Mouse (Mus musculus) kidney, adult 2 months (tissue): ENCODE measurements around the gene Dlx3. TPM values are rescaled to one million over a fixed set of nuclear protein-coding genes. Genes with fewer than 3 reads are reported as not detected.
A peak's percentile ranks its signal among the peaks of the same experiment; 100 is the strongest.

Experiments
- DNase-seq: peaks from one replicate; pipeline ENCODE4 v3.0.0; 2021
- H3K27ac ChIP-seq: fragments of 200-500 bp; 2 replicates; pipeline ENCODE4 v1.5.1; 2012; ENCODE audit warnings: low read depth, low read length, control low read depth, inconsistent platforms; ENCODE audit not compliant: insufficient read depth
- H3K27me3 ChIP-seq: fragments of 200-500 bp; replicated peaks from 2 replicates; pipeline ENCODE4 v1.6.1; 2012; ENCODE audit warnings: mild to moderate bottlenecking, moderate library complexity, low read length, inconsistent platforms; ENCODE audit not compliant: control insufficient read depth, insufficient read depth
- H3K36me3 ChIP-seq: fragments of 200-500 bp; 2 replicates; pipeline ENCODE4 v1.6.1; 2012; ENCODE audit warnings: mild to moderate bottlenecking, moderate library complexity, low read length, inconsistent platforms; ENCODE audit not compliant: control insufficient read depth, insufficient read depth
- H3K4me1 ChIP-seq: fragments of 200-500 bp; 2 replicates; pipeline ENCODE4 v1.6.1; 2011; ENCODE audit warnings: low read length; ENCODE audit not compliant: control insufficient read depth, insufficient read depth
- H3K4me3 ChIP-seq: fragments of 200-500 bp; 2 replicates; pipeline ENCODE4 v1.5.1; 2011; ENCODE audit warnings: mild to moderate bottlenecking, low read depth, low read length, control low read depth; ENCODE audit not compliant: insufficient read depth
- CTCF ChIP-seq: fragments of 200-500 bp; conservative IDR thresholded peaks from 2 replicates; pipeline ENCODE4 v1.5.1; 2011; ENCODE audit warnings: low read depth, mild to moderate bottlenecking, control low read depth, low read length, moderate library complexity, mixed read lengths; ENCODE audit not compliant: insufficient read depth, insufficient read length
- POLR2A ChIP-seq: fragments of 200-500 bp; IDR thresholded peaks from one replicate; pipeline ENCODE4 v1.6.1; 2011; ENCODE audit warnings: low read depth, low read length, control low read depth
- WGBS: fragments of 180-500 bp; shearing (Covaris S2); methylation state at CpG from one replicate; pipeline ENCODE4 v1.1.7; 2018; 5-methylcytosine and 5-hydroxymethylcytosine counted together
- polyA plus RNA-seq: library from polyadenylated mRNA; depleted of rRNA; stranded (reverse); fragments of >200 nt; gene quantifications from 2 replicates; pipeline ENCODE4 v1.2.3, GENCODE M21; 2012

Dlx3 gene
- polyA plus RNA-seq, 1 experiment: 0.05 TPM

DNA sequence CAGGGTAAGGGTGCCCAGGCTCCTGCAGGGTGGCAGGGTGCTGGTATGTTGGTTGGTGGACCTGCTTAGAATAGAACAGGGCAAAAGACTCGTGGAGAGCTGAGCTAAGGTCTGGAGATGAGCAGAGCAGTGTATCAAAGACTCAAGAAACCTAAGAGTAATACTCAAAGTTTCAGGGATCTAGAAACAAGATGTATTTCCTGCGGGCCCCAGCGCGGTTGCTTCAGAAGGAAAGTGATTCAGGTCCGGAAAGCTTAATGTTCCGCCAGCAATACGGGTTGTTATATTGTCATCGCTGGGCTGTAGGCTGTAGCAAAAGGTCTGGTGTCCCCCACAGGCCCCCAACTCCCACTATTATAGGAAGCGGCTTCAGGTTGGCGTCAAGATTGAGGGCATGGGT lies 22.3 kb downstream of the Dlx3 start:
- peaks cover 13% of the 10 kb centered on the region for H3K27me3 ChIP-seq
- H3K4me1 ChIP-seq: 0 out of 2 replicates have a peak, but pooled peaks cover 3% of the 10 kb centered on the region
- H3K27ac ChIP-seq: no peak overlapping the region
- 20% methylated on average over 10 of the region's 10 CpGs for WGBS
- no peak for DNase-seq
- no peaks in the 10 kb centered on the region for H3K36me3 ChIP-seq
- no peak for TF ChIP-seq CTCF
- no peak for TF ChIP-seq POLR2A
- H3K4me3 ChIP-seq: no peak overlapping the region

DNA sequence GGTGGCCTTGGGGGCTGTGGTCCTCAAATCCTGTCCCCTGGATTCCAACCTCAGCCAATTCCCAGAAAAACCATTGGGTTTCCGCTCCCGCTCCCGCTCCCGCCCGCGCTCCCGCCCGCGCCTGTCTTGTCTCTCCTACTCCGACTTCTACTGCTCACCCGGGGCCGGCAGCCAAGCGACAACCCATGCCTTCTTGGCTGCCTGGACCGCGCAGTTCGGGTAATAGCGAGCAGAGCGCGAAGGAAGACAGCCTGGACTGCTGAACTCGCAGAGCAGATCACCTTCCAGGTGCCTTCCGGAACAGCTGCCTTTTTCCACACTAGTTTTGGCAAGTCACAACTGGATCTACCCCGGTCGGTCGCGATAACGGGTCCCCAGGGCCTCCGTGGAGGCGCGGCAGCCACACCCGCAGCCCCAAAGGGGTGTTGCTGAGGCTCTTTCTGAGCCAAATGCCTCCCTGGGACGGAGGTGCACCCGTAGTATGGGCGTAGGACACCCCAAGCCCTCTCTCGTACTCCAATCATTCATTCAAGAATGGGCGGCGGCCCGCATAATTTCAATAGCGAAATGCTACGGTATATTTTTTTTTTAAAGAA lies 23.2 kb downstream of the Dlx3 start:
- DNase-seq: peak; percentile 33
- H3K27me3 ChIP-seq: peaks cover 13% of the 10 kb centered on the region
- no peak overlapping the region for H3K4me3 ChIP-seq
- TF ChIP-seq POLR2A (no peak), CTCF (no peak)
- no peak overlapping the region for H3K27ac ChIP-seq
- H3K36me3 ChIP-seq: no peaks in the 10 kb centered on the region
- 4% methylated on average over 39 of the region's 39 CpGs for WGBS
- H3K4me1 ChIP-seq: 0 out of 2 replicates have a peak, but pooled peaks cover 3% of the 10 kb centered on the region

DNA sequence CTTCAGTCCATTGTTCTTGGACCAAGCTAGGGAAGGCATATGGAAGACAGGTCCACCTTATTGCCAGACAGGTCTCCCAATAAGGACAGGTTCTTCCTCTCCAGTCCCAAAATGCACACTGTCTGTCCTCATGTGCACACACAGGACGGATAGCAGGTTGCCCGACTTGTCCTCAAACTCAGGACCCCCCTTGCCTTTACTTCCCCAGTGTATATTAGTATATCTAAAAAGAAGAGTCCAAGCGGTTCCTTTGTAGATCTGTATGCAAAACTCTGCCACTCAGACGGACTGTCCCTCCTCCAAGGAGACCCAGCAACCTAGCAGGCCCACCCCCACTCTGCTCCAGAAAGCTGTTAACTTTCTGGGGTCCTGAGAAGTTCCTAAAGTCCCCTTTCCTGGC lies 23.7 kb downstream of the Dlx3 start:
- no peak overlapping the region for H3K4me3 ChIP-seq
- no peak overlapping the region for H3K27ac ChIP-seq
- H3K4me1 ChIP-seq: 0 out of 2 replicates have a peak, but pooled peaks cover 3% of the 10 kb centered on the region
- no peaks in the 10 kb centered on the region for H3K36me3 ChIP-seq
- no peak for TF ChIP-seq POLR2A
- no peak for TF ChIP-seq CTCF
- peaks cover 13% of the 10 kb centered on the region for H3K27me3 ChIP-seq
- no peak for DNase-seq
- WGBS: 27% methylated on average over 4 of the region's 4 CpGs

DNA sequence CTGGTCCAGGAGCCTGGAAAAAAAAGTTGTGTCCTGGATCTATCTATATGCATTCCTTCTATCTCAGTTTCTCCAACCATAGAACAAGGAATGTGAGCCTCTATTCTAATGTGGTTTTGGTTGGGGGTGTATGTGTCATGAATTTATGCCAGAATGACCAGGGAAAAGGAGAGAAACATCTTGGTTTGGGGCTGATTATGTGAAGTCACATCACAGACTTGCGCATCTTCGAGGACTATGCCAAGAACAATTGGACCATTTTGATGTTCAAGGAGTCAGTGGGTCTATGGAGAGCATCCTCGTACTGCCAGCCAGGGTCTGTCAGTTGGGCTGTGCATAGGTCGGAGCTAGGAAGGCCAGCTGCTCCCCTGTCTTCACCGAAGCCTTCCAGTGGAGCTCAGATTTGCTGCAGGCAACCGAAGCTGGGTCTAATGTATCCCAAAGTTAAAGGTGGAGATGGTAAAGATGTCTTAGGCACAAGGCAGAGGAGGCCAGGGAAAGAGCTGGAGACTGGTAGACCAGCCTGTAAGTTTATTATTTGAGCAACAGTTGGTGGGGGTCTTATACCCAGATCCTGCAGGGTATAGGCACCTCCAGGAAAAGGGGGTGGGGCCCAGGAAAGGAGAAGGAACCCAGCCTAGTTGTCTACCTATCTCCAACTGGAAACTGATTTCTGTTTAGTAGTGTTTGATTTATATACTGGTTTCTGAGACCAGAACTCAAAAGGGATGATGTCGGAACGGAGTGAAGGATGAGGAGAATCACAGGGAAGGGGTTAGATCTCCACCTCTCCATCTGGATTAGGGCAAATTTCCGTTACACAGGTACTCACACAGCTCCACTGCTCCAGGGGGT lies 24.4 kb downstream of the Dlx3 start:
- no peak for DNase-seq
- TF ChIP-seq POLR2A (no peak), CTCF (no peak)
- Histone ChIP-seq H3K4me3 (0 out of 2 replicates have a peak overlapping the region, but pooled peaks have one; percentile 27), H3K27me3 (peaks cover 13% of the 10 kb centered on the region), H3K27ac (no peak overlapping the region), H3K4me1 (0 out of 2 replicates have a peak, but pooled peaks cover 3% of the 10 kb centered on the region), H3K36me3 (no peaks in the 10 kb centered on the region)
- WGBS: 18% methylated on average over 9 of the region's 9 CpGs

DNA sequence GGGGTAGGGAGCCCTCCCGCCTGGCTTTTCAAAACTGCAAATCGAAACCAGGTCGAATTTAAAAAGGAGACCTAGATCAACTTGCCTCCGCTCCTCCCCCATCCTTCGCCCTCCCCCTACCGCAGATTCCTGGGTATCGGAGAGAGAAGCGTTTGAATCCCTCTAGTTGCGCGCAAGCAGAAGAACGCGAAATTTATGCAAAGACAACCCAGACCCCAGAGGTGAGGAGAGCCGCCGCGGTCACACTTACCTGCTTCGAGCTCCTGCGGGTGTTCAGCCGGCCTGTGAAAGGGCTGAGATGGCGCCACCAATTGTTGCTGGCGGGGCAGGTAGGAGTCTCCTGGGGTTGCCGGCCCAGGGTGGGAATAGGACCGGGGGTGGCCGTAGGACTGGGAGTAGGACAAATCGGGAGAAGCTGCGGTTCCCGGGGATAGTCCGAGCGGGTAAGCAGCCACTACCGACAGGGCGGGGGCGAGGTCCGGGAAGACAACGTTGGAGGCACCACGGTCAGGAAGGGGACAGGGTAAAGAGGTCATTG lies 25.1 kb downstream of the Dlx3 start:
- H3K27ac ChIP-seq: no peak overlapping the region
- 0 out of 2 replicates have a peak, but pooled peaks cover 3% of the 10 kb centered on the region for H3K4me1 ChIP-seq
- no peak for DNase-seq
- no peaks in the 10 kb centered on the region for H3K36me3 ChIP-seq
- peaks cover 18% of the 10 kb centered on the region for H3K27me3 ChIP-seq
- no peak for TF ChIP-seq CTCF
- WGBS: 3% methylated on average over 34 of the region's 34 CpGs
- H3K4me3 ChIP-seq: peak overlapping the region; percentile 27

DNA sequence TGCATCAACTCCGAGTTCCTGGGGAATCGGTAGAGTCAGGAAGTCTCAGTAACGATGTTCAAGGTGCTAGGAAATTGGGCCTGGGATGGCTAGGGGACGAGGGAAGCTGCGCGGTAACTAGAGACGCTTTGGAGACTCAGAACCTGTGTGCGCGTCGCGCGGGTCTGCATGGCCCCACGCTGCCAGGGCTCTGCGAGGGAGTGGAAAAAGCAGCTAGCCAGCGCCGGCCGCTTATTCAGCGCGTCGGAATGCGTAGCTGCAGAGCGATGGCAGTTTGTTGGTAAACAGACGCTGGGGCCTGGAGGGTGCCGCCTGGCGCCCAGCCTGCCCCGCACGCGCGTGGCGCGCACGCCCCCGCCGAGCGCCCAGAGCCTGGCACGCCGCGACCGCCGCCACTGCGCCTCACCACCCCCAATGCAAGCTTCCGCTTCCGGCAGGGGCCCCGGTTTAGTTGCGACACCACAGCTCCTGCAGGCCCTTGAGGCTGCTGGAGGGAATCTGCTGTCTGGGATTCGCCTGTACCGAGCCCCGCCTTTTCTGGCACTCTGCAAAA lies 26.0 kb downstream of the Dlx3 start, which contains the start of gene Dlx4:
Gene Dlx4 (minus strand): TSS at position 413 of the 553 bp plus-strand sequence.
- TF ChIP-seq POLR2A (no peak), CTCF (no peak)
- Histone ChIP-seq H3K4me1 (0 out of 2 replicates have a peak, but pooled peaks cover 3% of the 10 kb centered on the region), H3K36me3 (no peaks in the 10 kb centered on the region), H3K4me3 (peak within 1 kb of the TSS; percentile 27), H3K27me3 (peaks cover 24% of the 10 kb centered on the region), H3K27ac (no peak within 1 kb of the TSS)
- peak; percentile 22 for DNase-seq
- WGBS: 6% methylated on average over 48 of the region's 48 CpGs
